Mouse (Mus musculus): ENCODE data around the gene Golph3l. TPM values are rescaled to one million over a fixed set of nuclear protein-coding genes. Genes with fewer than 3 reads are reported as not detected.

Gene Golph3l
- total RNA-seq, 2 experiments from 2014 or later = 20.1 to 23.0 TPM

Other genes with a start within 250 kb of the Golph3l start
- gene Setdb1, start 231.7 kb upstream of the Golph3l start, total RNA-seq (2021) = 10 to 100 TPM; 16.2 to 18.2 TPM
- gene 4930558C23Rik, start 186.1 kb upstream of the Golph3l start, total RNA-seq (2021) = not detected
- gene Arnt, start 154.5 kb upstream of the Golph3l start, total RNA-seq (2021) = 10 to 100 TPM; 53.0 to 56.1 TPM
- 10 to 100 TPM; 17.5 to 17.9 TPM for gene Ctsk, start 89.7 kb upstream of the Golph3l start, total RNA-seq (2021)
- 1 to 10 TPM; 8.1 to 9.0 TPM for gene Ctss, start 62.1 kb upstream of the Golph3l start, total RNA-seq (2021)
- not detected for gene Hormad1, start 29.3 kb upstream of the Golph3l start, total RNA-seq (2021)
- gene Ensa, start 36.1 kb downstream of the Golph3l start, total RNA-seq (2021) = 10 to 100 TPM; 61.4 to 63.6 TPM
- 100 to 1,000 TPM; 147 to 161 TPM for gene Mcl1, start 69.9 kb downstream of the Golph3l start, total RNA-seq (2021)
- 10 to 100 TPM; 32.2 to 37.4 TPM for gene Adamtsl4, start 99.0 kb downstream of the Golph3l start, total RNA-seq (2021)
- 10 to 100 TPM; 49.2 to 59.2 TPM for gene Ecm1, start 150.6 kb downstream of the Golph3l start, total RNA-seq (2021)
- gene Tars2, start 171.3 kb downstream of the Golph3l start, total RNA-seq (2021) = 10 to 100 TPM; 33.5 to 39.6 TPM
- gene Rprd2, start 229.9 kb downstream of the Golph3l start, total RNA-seq (2021) = 10 to 100 TPM; 51.4 to 53.4 TPM

Measured in heart, postnatal 10 days (tissue).